Mouse (Mus musculus) ovary, adult 18-20 months (tissue): ENCODE results near the gene Prox1.
A peak's percentile ranks its signal among the peaks of the same experiment; 100 is the strongest.

Source experiments
- DNase-seq: peaks from one replicate; pipeline ENCODE4 v3.0.0; 2022; ENCODE audit warnings: low spot score, mixed read lengths

Gene Prox1

GRCm38 (mm10) chr1:190169911-190170818 lies at the start of gene Prox1:
Gene Prox1, minus strand, starts transcription at chr1:190170714.
- peak; percentile 47 for DNase-seq

GRCm38 (mm10) chr1:190216621-190217020 lies 46.1 kb upstream of the Prox1 start:
- no peak for DNase-seq

- no peak for DNase-seq
These were observed 44.1 kb upstream of the Prox1 start for GRCm38 (mm10) chr1:190214626-190215025.

GRCm38 (mm10) chr1:190213175-190213574 lies 42.7 kb upstream of the Prox1 start:
- DNase-seq: no peak

- DNase-seq: no peak
These were observed 36.7 kb upstream of the Prox1 start for GRCm38 (mm10) chr1:190207246-190207645.

GRCm38 (mm10) chr1:190205691-190206090 lies 35.2 kb upstream of the Prox1 start:
- DNase-seq: no peak

GRCm38 (mm10) chr1:190204378-190205070 lies 34.0 kb upstream of the Prox1 start:
- DNase-seq: no peak

GRCm38 (mm10) chr1:190201696-190202095 lies 31.2 kb upstream of the Prox1 start:
- no peak for DNase-seq

GRCm38 (mm10) chr1:190200996-190201395 lies 30.5 kb upstream of the Prox1 start:
- no peak for DNase-seq

- DNase-seq: no peak
These were observed 27.7 kb upstream of the Prox1 start for GRCm38 (mm10) chr1:190198247-190198646.

GRCm38 (mm10) chr1:190192011-190192410 lies 21.5 kb upstream of the Prox1 start:
- DNase-seq: no peak

- no peak for DNase-seq
These were observed 19.9 kb upstream of the Prox1 start for GRCm38 (mm10) chr1:190190231-190190965.

- DNase-seq: no peak
These were observed 18.6 kb upstream of the Prox1 start for GRCm38 (mm10) chr1:190189125-190189524.

- no peak for DNase-seq
These were observed 15.8 kb upstream of the Prox1 start for GRCm38 (mm10) chr1:190186336-190186735.

GRCm38 (mm10) chr1:190185284-190185683 lies 14.8 kb upstream of the Prox1 start:
- no peak for DNase-seq

- no peak for DNase-seq
These were observed 13.1 kb upstream of the Prox1 start for GRCm38 (mm10) chr1:190183574-190183973.

GRCm38 (mm10) chr1:190181765-190182164 lies 11.3 kb upstream of the Prox1 start:
- DNase-seq: no peak

- DNase-seq: no peak
These were observed 10.3 kb upstream of the Prox1 start for GRCm38 (mm10) chr1:190180861-190181260.

GRCm38 (mm10) chr1:190176961-190177360 lies 6.4 kb upstream of the Prox1 start:
- no peak for DNase-seq

GRCm38 (mm10) chr1:190174671-190175661 lies 4.5 kb upstream of the Prox1 start:
- no peak for DNase-seq

- DNase-seq: no peak
These were observed 3.7 kb upstream of the Prox1 start for GRCm38 (mm10) chr1:190174231-190174630.
